Mouse (Mus musculus) urinary bladder, postnatal 25 days (tissue): Measurements from ENCODE around the gene 5830411N06Rik.

ENCODE experiments used
- DNase-seq: peaks from one replicate; pipeline ENCODE4 v3.0.0; 2022; ENCODE audit warnings: low spot score

5830411N06Rik gene

GRCm38 (mm10) chr7:140247216-140247615 is at the start of gene 5830411N06Rik:
Gene 5830411N06Rik, plus strand, starts transcription at chr7:140247284.
- no peak for DNase-seq

DNA sequence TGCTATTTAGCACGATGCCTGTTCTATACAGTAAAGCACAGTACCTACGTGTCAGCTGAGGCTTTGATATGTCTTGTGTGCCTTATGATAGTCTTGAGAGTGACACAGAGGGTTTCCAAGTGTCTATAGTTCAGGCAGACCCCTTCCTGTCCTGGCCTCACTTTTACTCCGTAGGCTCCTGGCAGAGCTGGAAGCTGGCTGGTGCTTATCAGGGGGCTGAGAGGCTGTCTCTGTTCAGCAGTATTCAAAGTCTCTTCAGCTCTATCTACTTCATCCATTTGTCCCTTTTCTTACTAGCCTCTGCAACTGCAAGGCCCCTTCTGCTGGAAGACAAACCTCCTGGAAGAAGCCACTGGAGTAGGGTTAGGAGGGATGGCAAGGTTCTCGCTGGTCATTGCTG is 46.0 kb upstream of the 5830411N06Rik start:
- DNase-seq = no peak

DNA sequence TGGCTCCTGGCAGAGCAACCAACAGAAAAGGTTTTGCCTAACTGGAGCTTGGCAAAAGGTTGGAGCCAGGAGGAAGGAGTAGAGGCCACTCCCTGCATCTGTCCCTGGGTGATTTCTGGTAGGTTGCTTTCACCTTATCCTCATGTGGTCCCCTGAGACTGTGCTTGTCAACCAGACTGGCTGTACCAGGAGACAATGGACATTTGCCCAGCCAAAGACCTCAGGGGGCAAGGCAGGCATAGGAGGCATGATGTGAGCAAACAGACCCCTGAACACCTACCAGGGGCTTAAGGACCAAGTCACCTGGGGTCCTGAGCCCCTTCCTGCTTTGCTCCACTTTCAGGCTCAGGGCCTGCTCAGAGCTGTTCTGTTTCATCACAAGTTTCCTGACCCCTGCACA is 41.2 kb upstream of the 5830411N06Rik start, which contains the start of gene Olfr524:
Gene Olfr524 (minus strand): TSS at position 101 of the 400 bp plus-strand sequence.
- DNase-seq = no peak

DNA sequence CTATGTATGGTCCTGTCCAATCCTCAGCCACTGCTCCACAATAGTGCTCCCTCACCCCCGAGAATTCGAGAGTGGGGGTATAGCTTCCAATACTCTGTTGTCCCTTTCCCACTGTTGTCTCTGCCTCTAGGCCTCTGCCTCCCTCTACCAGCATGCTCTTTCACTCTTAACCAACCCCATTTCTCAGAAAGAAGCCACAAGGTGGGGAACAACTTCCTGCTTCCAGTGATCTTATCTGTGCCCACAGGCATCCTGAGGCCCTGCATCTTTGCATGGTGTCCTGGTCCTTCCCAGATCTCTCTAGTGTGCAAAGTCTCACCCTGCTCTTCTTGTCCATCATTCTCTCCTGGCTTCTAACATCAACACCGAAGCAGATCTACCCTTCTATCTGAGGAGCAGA is 40.2 kb upstream of the 5830411N06Rik start:
- no peak for DNase-seq

DNA sequence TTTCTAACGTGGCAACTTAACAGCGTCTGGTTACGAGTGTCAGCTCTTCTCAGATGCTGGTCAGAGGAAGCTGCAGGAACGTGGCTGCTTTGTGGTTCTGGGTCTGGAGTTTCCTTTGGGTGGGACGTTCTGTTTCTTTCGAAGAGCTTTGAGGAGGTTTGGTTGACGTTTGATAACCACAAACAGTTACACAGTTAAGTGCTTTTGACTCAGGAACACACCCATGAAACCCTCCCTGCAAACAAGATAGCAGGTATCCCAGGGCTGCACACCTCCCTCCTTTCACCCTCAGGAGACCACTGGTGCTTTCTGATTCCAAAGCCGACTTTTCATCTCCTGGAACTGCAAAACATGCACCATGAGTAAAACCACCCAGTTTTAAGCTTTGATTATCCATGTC is 38.9 kb upstream of the 5830411N06Rik start:
- no peak for DNase-seq

DNA sequence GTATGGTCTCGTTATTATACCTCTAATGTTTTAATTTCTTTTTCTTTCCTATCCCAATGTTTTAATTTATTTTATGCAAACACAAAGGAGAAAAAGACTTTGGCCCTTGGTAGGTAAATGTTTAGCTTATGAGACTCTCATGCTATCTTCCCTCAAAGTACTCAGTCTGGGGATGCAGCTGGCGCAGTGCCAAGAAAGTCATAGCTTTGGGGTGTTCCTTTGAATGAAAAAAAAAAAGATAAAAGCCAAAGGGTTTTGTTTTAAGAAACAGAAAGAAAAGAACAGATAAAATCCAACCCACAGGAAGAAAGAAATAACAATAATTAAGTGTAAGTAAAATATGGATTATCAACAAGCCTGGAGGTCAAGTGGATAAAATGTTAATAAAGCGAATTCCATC is 38.4 kb upstream of the 5830411N06Rik start:
- DNase-seq = no peak

- DNase-seq = no peak
These were observed 33.2 kb upstream of the 5830411N06Rik start for GRCm38 (mm10) chr7:140213841-140214240.

GRCm38 (mm10) chr7:140217967-140218366 is 29.1 kb upstream of the 5830411N06Rik start, which contains the start of gene Cd163l1:
Gene Cd163l1, plus strand, starts transcription at chr7:140218267.
- no peak for DNase-seq

DNA sequence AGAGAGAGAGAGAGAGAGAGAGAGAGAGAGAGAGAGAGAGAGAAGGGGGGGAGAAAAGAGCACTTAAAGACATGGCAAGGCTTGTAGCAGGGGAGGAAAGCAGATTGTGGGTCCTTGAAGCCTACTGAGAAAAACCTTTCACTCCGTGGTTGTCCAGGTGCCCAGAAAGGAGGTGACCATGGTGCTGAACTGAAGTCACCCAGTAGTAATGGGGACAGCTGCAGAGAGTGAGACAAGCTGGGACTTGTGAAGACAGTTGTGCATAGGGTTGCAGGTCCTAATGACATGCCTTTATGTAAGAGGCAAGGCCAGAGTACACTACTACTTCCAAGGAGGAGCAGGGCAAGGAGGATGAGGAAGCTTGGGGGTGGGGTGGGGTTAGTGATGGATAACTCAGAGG is 27.8 kb upstream of the 5830411N06Rik start:
- DNase-seq = no peak

DNA sequence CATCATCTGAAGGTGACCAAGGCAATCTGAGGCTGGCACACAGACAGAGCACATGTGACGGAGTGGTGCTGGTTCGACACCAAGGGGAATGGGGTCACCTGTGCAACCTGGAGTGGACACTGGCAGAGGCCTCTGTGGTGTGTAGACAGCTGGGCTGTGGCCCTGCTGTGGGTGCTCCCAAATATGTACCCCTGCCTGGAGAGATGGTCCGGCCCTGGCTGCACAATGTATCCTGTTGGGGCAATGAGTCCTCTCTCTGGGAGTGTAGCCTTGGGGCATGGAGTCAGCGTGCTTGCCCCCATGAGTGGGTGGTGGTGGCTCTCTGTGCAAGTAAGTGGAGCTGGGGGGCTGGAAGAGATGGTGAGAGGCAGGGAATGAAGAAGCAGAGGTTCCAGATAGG is 26.7 kb upstream of the 5830411N06Rik start:
- DNase-seq = no peak

- DNase-seq = no peak
These were observed 22.9 kb upstream of the 5830411N06Rik start for GRCm38 (mm10) chr7:140224209-140224608.

- DNase-seq = no peak
These were observed 18.6 kb upstream of the 5830411N06Rik start for GRCm38 (mm10) chr7:140228476-140228875.

- no peak for DNase-seq
These were observed 16.1 kb upstream of the 5830411N06Rik start for GRCm38 (mm10) chr7:140231026-140231425.

GRCm38 (mm10) chr7:140233696-140234095 is 13.4 kb upstream of the 5830411N06Rik start:
- no peak for DNase-seq

DNA sequence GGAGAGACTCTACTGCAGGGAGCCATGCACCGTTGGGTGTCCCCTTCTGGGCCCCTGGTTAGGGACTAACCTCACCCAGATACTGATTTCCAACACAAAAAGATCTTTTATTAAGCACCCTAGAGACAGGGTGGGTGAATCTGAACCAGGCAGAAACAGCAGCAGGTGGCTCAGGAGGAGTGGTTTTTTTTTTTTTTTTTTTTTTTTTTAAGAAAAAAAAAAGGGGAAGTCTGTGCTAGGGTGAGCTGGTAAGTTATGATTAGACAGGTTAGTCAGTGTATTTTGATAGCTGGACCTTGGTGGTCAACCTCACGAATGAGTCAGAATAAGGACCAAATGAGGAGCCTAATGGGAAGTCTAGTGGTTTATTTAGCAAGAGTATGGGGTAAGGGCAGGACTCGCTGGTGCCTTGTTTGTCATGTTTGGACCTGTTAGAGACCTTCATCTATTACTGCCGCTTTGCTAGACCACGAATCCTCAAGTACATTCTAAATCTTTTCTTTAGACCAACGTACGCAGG is 6.8 kb downstream of the 5830411N06Rik start:
- DNase-seq = no peak

- DNase-seq = no peak
These were observed 48.7 kb downstream of the 5830411N06Rik start for GRCm38 (mm10) chr7:140295746-140296145.

- no peak for DNase-seq
These were observed 49.8 kb downstream of the 5830411N06Rik start for GRCm38 (mm10) chr7:140296876-140297275.

GRCm38 (mm10) chr7:140299416-140299815 is 52.3 kb downstream of the 5830411N06Rik start:
- no peak for DNase-seq

GRCm38 (mm10) chr7:140319861-140320385 is 72.8 kb downstream of the 5830411N06Rik start:
- no peak for DNase-seq

DNA sequence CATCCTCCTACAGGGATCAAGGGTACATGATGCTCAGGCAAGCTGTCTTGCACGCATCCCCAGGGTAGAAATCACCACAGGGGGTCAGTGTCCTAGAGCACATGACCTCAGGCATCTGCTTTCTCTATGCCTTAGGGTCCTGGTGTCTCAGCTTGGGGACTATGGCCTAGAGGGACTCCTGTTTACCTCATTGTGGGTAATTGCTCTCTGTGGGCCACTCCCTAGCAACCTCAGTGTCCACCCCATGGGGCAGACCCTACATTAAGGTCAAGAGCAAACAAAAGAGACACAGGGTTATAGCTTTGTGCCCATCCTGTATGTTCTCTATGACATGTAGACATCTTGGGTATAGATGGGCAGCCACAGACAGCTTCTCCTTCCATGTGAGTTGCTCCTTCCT is 73.5 kb downstream of the 5830411N06Rik start, which contains the start of gene Olfr525:
Gene Olfr525 (plus strand): TSS at position 301 of the 400 bp plus-strand sequence.
- DNase-seq = no peak

DNA sequence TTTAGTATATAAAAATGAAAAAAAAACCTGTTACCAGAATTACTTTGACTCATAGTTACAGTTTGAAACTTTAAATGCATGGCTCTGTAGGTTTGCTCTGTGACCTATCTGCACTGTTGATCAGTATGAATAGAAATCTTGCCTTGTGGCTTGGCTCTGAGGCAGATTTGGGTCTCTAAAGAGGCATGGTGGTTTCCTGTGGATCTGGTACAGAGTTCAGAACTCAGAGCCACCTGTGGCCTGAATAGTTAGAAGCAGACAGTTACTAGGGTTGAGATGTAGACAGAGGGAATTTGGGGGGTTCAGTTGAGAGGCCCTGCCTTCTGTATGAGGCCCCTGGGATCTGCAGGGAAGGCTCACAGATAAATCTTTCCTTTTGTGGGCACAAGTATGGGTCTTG is 74.1 kb downstream of the 5830411N06Rik start:
- no peak for DNase-seq

GRCm38 (mm10) chr7:140329766-140330304 is 82.8 kb downstream of the 5830411N06Rik start:
- DNase-seq = no peak

- DNase-seq = no peak
These were observed 86.6 kb downstream of the 5830411N06Rik start, which contains the start of gene Olfr527 for GRCm38 (mm10) chr7:140333717-140334116. Gene Olfr527, plus strand, starts transcription at chr7:140334017.
